Mouse (Mus musculus) heart, embryonic 15.5 days (tissue): Measurements from ENCODE around the gene Ascl1. TPM values are rescaled to one million over a fixed set of nuclear protein-coding genes. Genes with fewer than 3 reads are reported as not detected.

Experiments used
- ATAC-seq: fragments of 200-750 bp; cut with Nextera tagmentation; replicated peaks from 2 replicates; pipeline ENCODE4 v1.8.0; 2017; ENCODE audit warnings: low read depth, moderate TSS enrichment; ENCODE audit not compliant: insufficient number of reproducible peaks, insufficient read depth, low FRiP score
- H3K27ac ChIP-seq: fragments of 300-500 bp; sonication (generic); 2 replicates; pipeline ENCODE4 v1.5.1; 2015; ENCODE audit warnings: mild to moderate bottlenecking, inconsistent platforms
- H3K27me3 ChIP-seq: fragments of 300-500 bp; sonication (generic); 2 replicates; pipeline ENCODE4 v1.6.1; 2015; ENCODE audit warnings: inconsistent platforms
- H3K36me3 ChIP-seq: fragments of 300-500 bp; sonication (generic); 2 replicates; pipeline ENCODE4 v1.6.1; 2015; ENCODE audit warnings: mild to moderate bottlenecking, inconsistent platforms
- H3K4me1 ChIP-seq: fragments of 300-500 bp; sonication (generic); replicated peaks from 2 replicates; pipeline ENCODE4 v1.6.1; 2015; ENCODE audit warnings: inconsistent platforms
- H3K4me2 ChIP-seq: fragments of 300-500 bp; sonication (generic); 2 replicates; pipeline ENCODE4 v1.6.1; 2015; ENCODE audit warnings: inconsistent platforms, mild to moderate bottlenecking, moderate library complexity
- H3K4me3 ChIP-seq: fragments of 300-500 bp; sonication (generic); 2 replicates; pipeline ENCODE4 v1.5.1; 2015; ENCODE audit warnings: mild to moderate bottlenecking, inconsistent platforms
- H3K9ac ChIP-seq: fragments of 300-500 bp; sonication (generic); 2 replicates; pipeline ENCODE4 v1.6.1; 2015; ENCODE audit warnings: mild to moderate bottlenecking, inconsistent platforms
- H3K9me3 ChIP-seq: fragments of 300-500 bp; sonication (generic); replicated peaks from 2 replicates; pipeline ENCODE4 v1.6.1; 2016; ENCODE audit warnings: inconsistent platforms
- WGBS: fragments of 180-500 bp; shearing (Covaris S2); methylation state at CpG from one replicate; pipeline ENCODE4 v1.1.7; 2015; ENCODE audit warnings: mixed read lengths; 5-methylcytosine and 5-hydroxymethylcytosine counted together
- polyA plus RNA-seq: library from polyadenylated mRNA; unstranded; fragments of >200 nt; fragmentation: Nextera tagmentation; extraction: Ambion mirVana; gene quantifications from 2 replicates; pipeline ENCODE4 v1.2.1, GENCODE M21; 2015

The Ascl1 gene
- polyA plus RNA-seq, 1 experiment from 2014 or later: 0.15 TPM

- ATAC-seq: no peak
- 82% methylated on average over 2 of the region's 2 CpGs for WGBS
- H3K4me2 ChIP-seq: no peak overlapping the region
- no peaks in the 10 kb centered on the region for H3K9me3 ChIP-seq
- H3K27me3 ChIP-seq: peaks cover 92% of the 10 kb centered on the region
- H3K9ac ChIP-seq: no peak overlapping the region
- no peak overlapping the region for H3K27ac ChIP-seq
- H3K4me3 ChIP-seq: no peak overlapping the region
- H3K4me1 ChIP-seq: peaks cover 26% of the 10 kb centered on the region
- H3K36me3 ChIP-seq: no peaks in the 10 kb centered on the region
Observed at GRCm38 (mm10) chr10:87497056-87497455, 3.6 kb upstream of the Ascl1 start.

- H3K4me3 ChIP-seq: peak overlapping the region; percentile 56
- H3K9me3 ChIP-seq: no peaks in the 10 kb centered on the region
- no peaks in the 10 kb centered on the region for H3K36me3 ChIP-seq
- H3K27me3 ChIP-seq: peaks cover 90% of the 10 kb centered on the region
- no peak overlapping the region for H3K27ac ChIP-seq
- peak overlapping the region; percentile 93 for H3K4me2 ChIP-seq
- peaks cover 26% of the 10 kb centered on the region for H3K4me1 ChIP-seq
- 0 out of 2 replicates have a peak, but pooled peaks have one; percentile 27 for ATAC-seq
- WGBS: 2% methylated on average over 18 of the region's 18 CpGs
- H3K9ac ChIP-seq: no peak overlapping the region
Observed at GRCm38 (mm10) chr10:87494596-87494995, 1.1 kb upstream of the Ascl1 start.

GRCm38 (mm10) chr10:87494176-87494575 is 716 bp upstream of the Ascl1 start:
- no peak for ATAC-seq
- under 1% methylated on average over 4 of the region's 4 CpGs for WGBS
- H3K27ac ChIP-seq: no peak overlapping the region
- H3K9ac ChIP-seq: no peak overlapping the region
- peak overlapping the region; percentile 93 for H3K4me2 ChIP-seq
- H3K4me3 ChIP-seq: peak overlapping the region; percentile 56
- H3K9me3 ChIP-seq: no peaks in the 10 kb centered on the region
- H3K36me3 ChIP-seq: no peaks in the 10 kb centered on the region
- peaks cover 26% of the 10 kb centered on the region for H3K4me1 ChIP-seq
- H3K27me3 ChIP-seq: peaks cover 93% of the 10 kb centered on the region

- peaks cover 93% of the 10 kb centered on the region for H3K27me3 ChIP-seq
- H3K27ac ChIP-seq: no peak overlapping the region
- WGBS: under 1% methylated on average over 77 of the region's 90 CpGs
- H3K9ac ChIP-seq: peak overlapping the region; percentile 14
- H3K36me3 ChIP-seq: no peaks in the 10 kb centered on the region
- peaks cover 26% of the 10 kb centered on the region for H3K4me1 ChIP-seq
- peak overlapping the region; percentile 56 for H3K4me3 ChIP-seq
- no peaks in the 10 kb centered on the region for H3K9me3 ChIP-seq
- H3K4me2 ChIP-seq: peak overlapping the region; percentile 93
- 0 out of 2 replicates have a peak, but pooled peaks have one; percentile 43 for ATAC-seq
Observed at GRCm38 (mm10) chr10:87492661-87493551, 554 bp downstream of the Ascl1 start.

GRCm38 (mm10) chr10:87492332-87492660 is 1.2 kb downstream of the Ascl1 start:
- H3K9ac ChIP-seq: peak overlapping the region; percentile 14; the same call in 1 of the 2 replicates
- peak overlapping the region; percentile 93 for H3K4me2 ChIP-seq
- no peaks in the 10 kb centered on the region for H3K36me3 ChIP-seq
- no peaks in the 10 kb centered on the region for H3K9me3 ChIP-seq
- peaks cover 95% of the 10 kb centered on the region for H3K27me3 ChIP-seq
- no peak for ATAC-seq
- H3K4me3 ChIP-seq: peak overlapping the region; percentile 56
- H3K27ac ChIP-seq: no peak overlapping the region
- peaks cover 26% of the 10 kb centered on the region for H3K4me1 ChIP-seq
- under 1% methylated on average over 26 of the region's 26 CpGs for WGBS

GRCm38 (mm10) chr10:87491485-87492040 is 1.9 kb downstream of the Ascl1 start:
- H3K27me3 ChIP-seq: peaks cover 97% of the 10 kb centered on the region
- peak overlapping the region; percentile 56; the same call in 1 of the 2 replicates for H3K4me3 ChIP-seq
- H3K4me1 ChIP-seq: peaks cover 26% of the 10 kb centered on the region
- no peak overlapping the region for H3K4me2 ChIP-seq
- H3K9ac ChIP-seq: no peak overlapping the region
- H3K9me3 ChIP-seq: no peaks in the 10 kb centered on the region
- 5% methylated on average over 11 of the region's 11 CpGs for WGBS
- no peak overlapping the region for H3K27ac ChIP-seq
- no peaks in the 10 kb centered on the region for H3K36me3 ChIP-seq
- no peak for ATAC-seq

- no peak for ATAC-seq
- Histone ChIP-seq H3K4me2 (no peak overlapping the region), H3K27me3 (peaks cover 98% of the 10 kb centered on the region), H3K4me3 (no peak overlapping the region), H3K36me3 (no peaks in the 10 kb centered on the region), H3K27ac (no peak overlapping the region), H3K4me1 (peaks cover 34% of the 10 kb centered on the region), H3K9me3 (no peaks in the 10 kb centered on the region), H3K9ac (no peak overlapping the region)
- WGBS: 5% methylated on average over 2 of the region's 2 CpGs
Observed at GRCm38 (mm10) chr10:87490328-87490727, 3.1 kb downstream of the Ascl1 start.

- Histone ChIP-seq H3K27ac (no peak overlapping the region), H3K9me3 (no peaks in the 10 kb centered on the region), H3K4me1 (peaks cover 27% of the 10 kb centered on the region), H3K4me2 (no peak overlapping the region), H3K27me3 (peaks cover 98% of the 10 kb centered on the region), H3K4me3 (no peak overlapping the region), H3K9ac (no peak overlapping the region), H3K36me3 (no peaks in the 10 kb centered on the region)
- WGBS: 7% methylated on average over 18 of the region's 18 CpGs
- ATAC-seq: no peak
Observed at GRCm38 (mm10) chr10:87489246-87490009, 4.0 kb downstream of the Ascl1 start.

GRCm38 (mm10) chr10:87488429-87489145 is 4.9 kb downstream of the Ascl1 start:
- 0 out of 2 replicates have a peak, but pooled peaks have one; percentile 43 for ATAC-seq
- H3K4me3 ChIP-seq: no peak overlapping the region
- no peaks in the 10 kb centered on the region for H3K36me3 ChIP-seq
- H3K4me2 ChIP-seq: no peak overlapping the region
- H3K27ac ChIP-seq: no peak overlapping the region
- 4% methylated on average over 16 of the region's 16 CpGs for WGBS
- peaks cover 92% of the 10 kb centered on the region for H3K27me3 ChIP-seq
- H3K9me3 ChIP-seq: no peaks in the 10 kb centered on the region
- H3K9ac ChIP-seq: no peak overlapping the region
- peaks cover 20% of the 10 kb centered on the region for H3K4me1 ChIP-seq

GRCm38 (mm10) chr10:87485721-87486620 is 7.5 kb downstream of the Ascl1 start:
- no peak for ATAC-seq
- H3K4me3 ChIP-seq: peak overlapping the region; percentile 27
- H3K27me3 ChIP-seq: peaks cover 74% of the 10 kb centered on the region
- no peak overlapping the region for H3K27ac ChIP-seq
- H3K9ac ChIP-seq: no peak overlapping the region
- peak overlapping the region; percentile 41 for H3K4me2 ChIP-seq
- peaks cover 8% of the 10 kb centered on the region for H3K4me1 ChIP-seq
- no peaks in the 10 kb centered on the region for H3K9me3 ChIP-seq
- no peaks in the 10 kb centered on the region for H3K36me3 ChIP-seq
- WGBS: 2% methylated on average over 33 of the region's 33 CpGs
